Mouse (Mus musculus): ENCODE results near the gene Ifitm10. TPM values are rescaled to one million over a fixed set of nuclear protein-coding genes. Genes with fewer than 3 reads are reported as not detected.
A peak's percentile ranks its signal among the peaks of the same experiment; 100 is the strongest.

Gene Ifitm10
- total RNA-seq, 2 experiments from 2014 or later = 0.48 to 2.1 TPM

GRCm38 (mm10) chr7:142391609-142392008, 18.1 kb upstream of the Ifitm10 start:
- no peak for ATAC-seq (ENCODE audit: poor library complexity, severe bottlenecking)

DNA sequence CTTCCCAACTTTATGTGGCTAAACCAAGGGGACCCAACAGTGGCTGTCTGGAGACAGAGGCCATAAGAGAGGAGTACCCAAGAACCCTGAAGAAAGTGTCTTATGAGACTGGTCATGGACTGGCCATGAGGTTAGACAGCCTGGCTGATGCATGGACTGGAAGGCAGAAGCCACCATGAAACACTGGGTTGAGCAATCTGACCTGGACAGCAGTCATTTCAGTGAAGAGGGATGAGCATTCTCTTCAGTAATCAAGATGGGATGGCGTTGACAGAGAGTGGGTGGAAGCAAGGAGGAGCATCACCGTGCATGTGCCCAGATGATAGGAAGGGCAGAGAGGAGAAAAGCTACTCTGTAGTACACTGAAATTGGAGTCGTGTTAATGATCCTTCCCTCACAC, 17.6 kb upstream of the Ifitm10 start:
- no peak for ATAC-seq (ENCODE audit: poor library complexity, severe bottlenecking)

DNA sequence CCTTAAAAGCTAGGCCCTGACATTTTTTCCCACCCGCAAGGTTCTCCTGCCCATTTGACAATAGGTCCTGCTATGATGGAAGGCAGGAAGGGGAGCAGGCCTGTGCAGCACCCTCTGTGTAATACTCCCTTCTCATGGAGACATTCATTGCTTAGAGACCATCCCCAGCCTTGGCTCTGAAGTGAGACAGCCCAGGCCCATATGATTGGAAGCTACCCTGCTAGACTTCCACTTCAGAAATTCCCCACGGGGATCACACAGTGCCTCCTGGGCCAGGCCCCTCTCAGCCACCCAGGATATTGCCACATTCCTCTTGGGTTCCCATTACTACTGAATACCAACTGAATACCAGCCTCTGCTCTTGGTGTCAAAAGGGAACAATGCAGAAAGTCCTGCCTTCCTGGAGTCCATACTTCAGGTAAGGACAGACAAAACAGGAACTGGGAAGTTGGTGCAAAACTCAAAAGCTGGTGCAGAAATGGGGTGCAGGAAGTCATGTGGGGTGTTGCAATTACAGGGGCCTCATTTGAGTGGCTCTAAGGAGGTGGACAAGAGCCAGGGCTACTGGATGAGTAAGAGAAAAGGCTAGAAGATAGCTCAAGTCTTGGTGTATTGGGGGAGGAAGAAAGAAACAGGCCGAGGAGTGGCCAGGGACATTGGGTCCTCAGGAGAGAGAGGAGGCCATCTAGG, 16.6 kb upstream of the Ifitm10 start:
- peak; percentile 31 for ATAC-seq (ENCODE audit: poor library complexity, severe bottlenecking)

- ATAC-seq (ENCODE audit: poor library complexity, severe bottlenecking) = no peak
Measured at GRCm38 (mm10) chr7:142388740-142389139, 15.2 kb upstream of the Ifitm10 start.

DNA sequence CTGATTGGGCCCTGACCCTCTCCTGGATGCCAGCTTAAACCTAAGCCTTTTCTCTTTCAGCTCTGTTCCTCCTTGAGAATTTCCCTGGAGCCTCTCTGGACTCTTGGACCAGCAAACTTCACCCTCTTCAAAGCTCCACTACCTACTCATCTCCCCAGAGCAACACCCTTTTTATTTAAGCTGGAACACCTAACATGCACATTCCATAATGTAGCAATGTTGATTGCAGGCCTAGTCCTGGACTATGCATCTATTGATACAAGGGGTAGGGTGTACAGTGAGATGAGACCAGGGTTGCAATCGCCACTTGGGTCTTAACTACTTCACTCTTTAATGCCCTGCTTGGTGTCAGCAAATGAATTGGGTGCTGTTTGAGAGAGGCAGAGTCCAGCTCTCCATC, 14.6 kb upstream of the Ifitm10 start:
- ATAC-seq (ENCODE audit: poor library complexity, severe bottlenecking) = no peak

DNA sequence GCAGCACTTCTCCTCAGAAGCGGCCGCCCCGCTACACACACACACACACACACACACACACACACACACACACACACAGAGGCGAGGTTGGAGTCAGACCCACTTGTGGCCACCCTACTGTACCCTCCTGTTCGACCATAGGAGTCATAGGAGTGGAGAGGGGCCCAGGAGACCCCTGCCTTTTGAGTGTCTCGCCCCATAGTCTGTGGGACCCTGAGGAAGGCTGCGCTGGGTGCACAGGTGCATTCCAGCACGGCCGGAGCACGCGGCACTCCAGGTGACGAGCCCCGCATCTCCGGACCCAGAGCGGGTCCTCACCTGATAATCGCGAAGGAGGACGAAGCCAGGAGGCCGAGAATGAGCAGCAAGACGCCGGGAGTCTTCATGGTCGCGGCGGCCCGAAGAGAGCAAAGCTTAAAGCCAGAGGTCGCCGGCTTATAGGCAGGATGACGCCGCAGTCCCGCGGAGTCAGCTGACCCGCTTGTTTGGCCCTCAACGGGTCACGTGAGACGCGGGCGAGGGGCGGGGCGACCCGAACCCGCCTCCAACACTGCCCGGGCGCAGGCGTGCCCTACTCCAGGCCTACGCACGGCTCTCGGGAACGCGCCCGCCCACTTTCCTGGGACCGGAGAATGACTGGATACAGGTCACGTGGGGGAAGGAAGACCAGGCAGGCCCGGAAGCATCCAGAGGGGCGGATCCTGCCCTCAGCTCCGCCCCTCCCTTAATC, 14.0 kb upstream of the Ifitm10 start, which contains the start of gene Ctsd:
Gene Ctsd (minus strand): TSS at position 620 of the 730 bp plus-strand sequence.
- peak; percentile 68 for ATAC-seq (ENCODE audit: poor library complexity, severe bottlenecking)

DNA sequence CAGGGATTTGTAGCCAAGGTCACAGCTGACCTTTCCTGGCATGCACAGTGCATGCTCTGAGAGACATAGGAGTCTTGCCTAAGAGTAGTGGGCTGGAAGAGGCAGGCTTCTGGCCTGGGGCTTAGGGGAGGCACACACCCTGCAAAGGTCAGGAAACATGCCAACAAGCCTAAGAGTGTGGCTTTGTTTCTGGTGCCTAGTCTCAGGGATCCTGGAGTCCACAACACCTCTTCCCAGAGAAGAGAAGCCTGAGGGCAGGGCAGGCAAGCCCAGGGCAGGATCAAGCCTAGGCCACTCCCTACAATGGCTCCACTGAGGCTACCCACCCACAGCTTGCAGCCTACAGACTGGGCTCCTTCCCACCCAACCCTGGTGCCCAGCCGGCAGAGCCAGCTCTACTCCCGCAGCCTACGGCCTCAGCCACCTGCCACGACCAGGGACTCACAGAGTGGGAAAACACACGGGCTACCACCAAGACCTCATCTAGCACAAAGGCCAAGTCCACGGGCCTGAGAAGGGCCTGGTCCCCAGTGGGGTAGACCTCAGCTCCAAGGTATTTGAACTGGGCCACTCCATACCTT, 13.2 kb upstream of the Ifitm10 start:
- ATAC-seq (ENCODE audit: poor library complexity, severe bottlenecking) = no peak

DNA sequence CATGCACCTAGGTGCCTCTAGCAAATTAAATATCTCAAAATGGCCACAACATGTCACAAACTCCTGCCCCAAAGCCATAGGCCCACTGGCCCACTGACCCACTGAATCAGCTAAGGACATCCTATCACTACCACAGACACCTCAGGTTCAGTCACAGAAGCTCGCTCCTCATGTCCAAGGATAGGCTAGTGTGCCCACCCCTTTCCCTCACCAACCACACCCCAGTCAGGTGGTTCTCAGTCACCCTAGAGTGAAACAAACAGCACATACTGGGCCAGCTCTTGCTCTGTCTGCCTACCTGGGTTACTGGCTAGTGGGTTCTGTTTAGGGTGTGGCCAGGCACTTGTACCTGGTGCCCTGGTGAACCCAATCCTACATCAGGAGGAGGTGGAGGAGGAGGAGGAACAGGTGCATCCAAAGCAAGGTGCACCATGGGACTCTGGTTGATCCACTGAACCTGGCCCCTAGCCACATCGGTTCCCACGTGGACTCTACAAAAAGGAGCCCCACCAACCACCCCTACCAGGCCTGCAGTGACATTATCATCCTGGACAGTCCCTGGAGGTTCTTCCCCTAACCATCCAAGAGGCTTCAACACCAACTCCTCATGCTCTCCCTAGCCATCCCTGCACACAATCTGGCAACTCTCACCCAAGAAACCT, 12.3 kb upstream of the Ifitm10 start:
- ATAC-seq (ENCODE audit: poor library complexity, severe bottlenecking) = no peak

DNA sequence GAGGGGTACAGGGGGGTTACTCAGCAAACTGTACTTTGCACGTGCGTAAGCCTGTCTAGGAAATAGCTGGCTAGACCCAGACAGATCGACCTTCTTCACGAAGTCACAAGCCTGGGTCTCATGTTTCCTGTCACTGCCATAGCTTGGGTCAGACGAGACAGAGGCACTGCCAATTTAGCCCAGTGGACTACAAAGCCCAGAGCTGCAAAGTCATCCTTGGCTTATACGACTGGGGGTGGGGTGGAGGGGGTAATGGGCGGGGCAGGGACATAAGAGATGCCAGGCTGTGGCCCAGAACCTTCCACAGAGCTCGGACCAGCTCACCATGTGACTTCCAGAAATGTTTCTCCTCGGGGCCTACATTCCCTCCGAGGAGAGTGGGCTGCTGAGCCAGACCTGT, 10.8 kb upstream of the Ifitm10 start:
- no peak for ATAC-seq (ENCODE audit: poor library complexity, severe bottlenecking)

GRCm38 (mm10) chr7:142382567-142382966, 9.0 kb upstream of the Ifitm10 start, which contains the start of gene Gm49369:
Gene Gm49369, minus strand, starts transcription at chr7:142382667.
- no peak for ATAC-seq (ENCODE audit: poor library complexity, severe bottlenecking)

DNA sequence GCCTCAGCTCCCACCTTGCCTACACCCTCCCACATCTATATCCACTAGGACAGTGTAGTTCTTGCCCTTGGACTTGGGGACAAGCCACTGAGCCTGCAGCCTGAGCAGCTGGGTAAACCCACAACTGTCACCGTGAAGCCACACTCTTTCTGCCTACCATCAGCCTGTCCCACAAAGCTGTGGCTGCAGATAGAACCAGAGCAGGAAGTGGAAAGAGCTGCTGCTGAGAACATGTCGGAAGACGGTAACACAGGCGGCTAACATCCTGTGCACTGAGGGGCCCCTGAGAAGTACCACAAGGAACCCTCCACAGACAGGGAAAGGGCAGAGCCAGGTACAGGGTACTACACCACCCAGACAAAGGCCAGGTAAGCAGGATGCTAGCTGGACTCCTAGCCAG, 7.6 kb upstream of the Ifitm10 start:
- ATAC-seq (ENCODE audit: poor library complexity, severe bottlenecking) = peak; percentile 28; the same call in 1 of the 2 replicates

GRCm38 (mm10) chr7:142379186-142379585, 5.6 kb upstream of the Ifitm10 start:
- peak; percentile 31 for ATAC-seq (ENCODE audit: poor library complexity, severe bottlenecking)

DNA sequence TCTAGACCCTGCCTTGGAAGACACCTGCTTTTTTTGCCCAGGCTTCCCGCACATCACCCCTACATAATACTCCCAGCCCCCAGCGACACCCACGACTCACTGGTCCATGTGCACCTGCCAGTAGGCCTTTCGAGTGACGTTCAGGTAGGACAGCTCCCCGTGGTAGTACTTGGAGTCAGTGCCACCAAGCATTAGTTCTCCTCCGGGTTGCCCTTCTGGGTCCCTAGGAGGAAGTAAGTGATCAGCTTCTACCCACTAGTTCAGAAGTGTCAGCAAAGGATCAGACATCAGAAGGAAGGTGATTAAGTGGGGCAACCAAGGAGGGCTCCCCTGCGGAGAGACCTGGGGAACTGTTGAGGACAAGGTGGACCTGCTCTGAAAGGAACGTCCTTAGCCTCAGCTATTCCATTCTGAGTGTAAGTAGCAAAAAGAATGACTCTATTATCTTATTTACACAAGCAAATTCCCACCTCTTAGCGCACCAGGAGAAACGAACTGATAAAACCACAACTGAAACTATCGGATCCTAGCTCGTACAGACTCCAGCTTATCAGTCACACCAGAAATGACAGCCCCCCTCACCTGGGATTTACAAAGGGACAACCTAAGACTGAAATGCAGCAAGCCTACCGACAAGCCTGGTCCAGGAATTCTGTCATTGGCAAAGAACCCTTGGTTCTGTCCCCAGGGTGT, 3.8 kb upstream of the Ifitm10 start:
- no peak for ATAC-seq (ENCODE audit: poor library complexity, severe bottlenecking)

DNA sequence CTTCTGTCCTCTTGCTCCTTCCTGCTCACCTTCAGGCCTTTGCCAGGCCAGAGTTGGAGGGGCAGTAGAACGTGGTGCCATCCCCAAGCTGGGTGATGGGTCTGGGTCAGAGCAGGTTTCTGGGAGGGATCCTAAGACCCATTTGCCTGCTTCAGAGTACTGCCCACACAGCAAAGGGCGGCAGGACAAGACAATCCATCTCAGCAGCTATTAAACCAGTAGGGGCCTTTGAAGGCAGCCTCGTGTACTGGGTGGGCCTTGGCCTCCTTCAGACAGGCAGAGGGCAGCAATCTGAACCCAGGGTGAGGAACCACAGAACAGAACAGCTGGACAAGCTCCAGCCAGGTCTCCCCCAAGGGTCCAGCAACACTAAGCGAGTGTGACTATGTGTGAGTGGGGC, 2.5 kb upstream of the Ifitm10 start:
- no peak for ATAC-seq (ENCODE audit: poor library complexity, severe bottlenecking)

DNA sequence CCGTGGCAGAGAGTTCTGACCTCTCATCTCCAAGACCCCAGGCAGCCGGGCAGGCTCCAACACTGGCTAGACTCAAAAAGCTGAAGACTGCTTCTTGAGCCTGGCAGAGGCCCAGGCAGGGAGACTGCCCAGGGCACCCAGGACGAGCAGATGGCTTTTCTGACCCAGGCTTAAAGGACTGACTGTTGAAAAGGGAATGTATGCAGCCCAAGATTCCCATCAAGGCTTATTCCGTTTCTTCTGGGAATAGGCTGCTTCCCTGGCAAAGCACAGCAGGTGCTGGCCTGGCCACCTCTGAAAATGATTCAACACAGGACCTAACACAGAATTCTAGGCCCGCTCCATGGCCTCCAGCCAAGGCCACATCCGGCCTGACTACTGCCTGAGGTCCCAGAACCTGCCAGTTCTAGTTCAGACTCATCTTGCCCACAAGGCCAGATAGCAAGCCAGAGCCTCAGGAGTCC, 1.7 kb upstream of the Ifitm10 start:
- no peak for ATAC-seq (ENCODE audit: poor library complexity, severe bottlenecking)

DNA sequence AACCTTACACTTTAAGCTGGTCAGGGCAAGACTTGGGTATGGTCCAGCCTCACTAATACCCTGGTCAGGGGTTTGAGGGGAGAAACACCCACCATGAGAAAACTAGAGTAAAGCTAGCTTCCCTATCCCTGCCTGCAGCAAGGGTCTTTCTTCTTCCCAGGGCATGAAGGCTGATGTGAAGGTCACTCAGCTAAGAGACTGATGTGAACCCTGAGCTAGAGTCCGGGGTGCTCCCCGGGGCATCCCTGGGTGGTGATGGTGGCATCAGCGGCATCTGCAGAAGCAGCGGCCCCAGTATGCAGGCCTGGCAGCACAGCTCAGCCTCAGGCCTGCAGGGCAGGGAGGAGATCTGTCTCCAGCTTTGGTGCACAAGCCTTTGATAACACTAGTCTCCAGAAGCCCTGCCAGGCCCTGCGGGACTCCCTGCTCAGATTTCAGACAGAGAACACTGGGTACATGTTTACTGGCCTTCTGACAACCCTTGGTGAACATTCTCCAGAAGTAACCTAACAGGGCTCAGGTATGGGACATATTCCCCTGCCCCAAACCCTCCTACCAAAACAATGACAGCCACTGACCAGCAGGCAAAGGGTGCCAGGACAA, 961 bp upstream of the Ifitm10 start:
- no peak for ATAC-seq (ENCODE audit: poor library complexity, severe bottlenecking)

GRCm38 (mm10) chr7:142373039-142373438, 514 bp downstream of the Ifitm10 start:
- ATAC-seq (ENCODE audit: poor library complexity, severe bottlenecking) = no peak

GRCm38 (mm10) chr7:142371768-142372661, 1.5 kb downstream of the Ifitm10 start:
- peak; percentile 50 for ATAC-seq (ENCODE audit: poor library complexity, severe bottlenecking)

DNA sequence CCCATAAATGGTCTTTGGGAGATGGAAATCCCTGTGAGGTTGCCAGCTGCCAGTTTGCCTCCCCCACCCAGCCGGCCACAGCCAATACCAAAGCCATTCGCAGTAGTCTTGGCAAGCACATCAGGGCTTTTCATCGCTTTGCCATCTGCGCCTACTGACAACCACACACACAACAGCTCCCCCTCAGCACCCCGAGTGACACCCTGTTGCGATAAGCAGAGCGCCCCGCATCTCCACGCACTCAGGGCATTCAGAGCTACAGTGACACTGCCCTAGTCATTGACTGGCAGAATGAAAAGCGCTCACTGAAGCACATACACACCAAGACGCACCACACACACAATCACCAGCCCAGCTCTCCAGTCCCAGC, 2.2 kb downstream of the Ifitm10 start:
- 0 out of 2 replicates have a peak, but pooled peaks have one; percentile 5 for ATAC-seq (ENCODE audit: poor library complexity, severe bottlenecking)

Measured in megakaryocyte, adult 5-6 weeks (primary cell).